Mouse (Mus musculus) lung, postnatal 36 days (tissue): ENCODE measurements at regions not wholly inside any gene's neighbourhood (a gene's known extent, or its start where the extent isn't known, plus 50 kb on each side); places are given as distances from the start of the nearest gene placed in this dataset.

Experiments
- DNase-seq: peaks from one replicate; pipeline ENCODE4 v3.0.0; 2022; ENCODE audit warnings: mixed read lengths

DNA sequence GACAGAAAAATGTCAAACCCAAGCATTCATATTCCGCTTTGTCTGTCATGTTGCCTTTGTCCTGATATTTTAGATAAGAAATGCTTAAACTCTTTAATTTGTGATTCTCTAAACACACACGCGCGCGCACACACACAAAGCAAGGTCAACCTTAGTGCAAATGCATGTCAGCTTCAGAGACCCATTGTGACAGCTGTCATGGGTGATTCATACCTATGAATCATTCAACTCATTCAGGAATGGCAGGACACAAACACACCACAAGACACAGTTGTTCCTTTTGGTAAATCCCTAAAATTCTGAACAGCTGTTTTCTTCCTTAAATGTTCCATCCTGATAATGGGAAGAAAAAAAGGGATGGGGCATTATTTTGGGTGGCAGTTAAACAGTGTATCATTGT is 144.1 kb upstream of the Dusp10 start:
- DNase-seq: no peak

DNA sequence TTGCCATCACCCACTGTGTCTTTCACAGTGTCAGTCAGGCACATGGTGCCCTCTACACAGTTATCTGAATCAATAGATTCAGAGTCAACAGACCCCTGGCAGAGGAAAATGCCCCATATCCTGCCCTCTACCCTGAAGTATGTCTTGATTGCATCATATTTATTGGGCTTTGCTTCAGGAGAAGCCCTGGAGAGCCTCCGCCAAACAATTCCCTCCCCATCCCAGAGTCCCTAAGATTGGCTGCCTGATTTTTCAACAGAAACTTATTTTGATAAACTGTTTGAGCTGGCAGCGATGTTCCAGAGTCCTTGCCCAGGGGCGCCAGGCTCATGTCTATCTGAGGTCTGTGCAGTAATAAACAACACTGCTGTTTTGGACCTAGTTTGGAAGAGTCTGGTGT is 117.2 kb upstream of the Dusp10 start:
- no peak for DNase-seq

DNA sequence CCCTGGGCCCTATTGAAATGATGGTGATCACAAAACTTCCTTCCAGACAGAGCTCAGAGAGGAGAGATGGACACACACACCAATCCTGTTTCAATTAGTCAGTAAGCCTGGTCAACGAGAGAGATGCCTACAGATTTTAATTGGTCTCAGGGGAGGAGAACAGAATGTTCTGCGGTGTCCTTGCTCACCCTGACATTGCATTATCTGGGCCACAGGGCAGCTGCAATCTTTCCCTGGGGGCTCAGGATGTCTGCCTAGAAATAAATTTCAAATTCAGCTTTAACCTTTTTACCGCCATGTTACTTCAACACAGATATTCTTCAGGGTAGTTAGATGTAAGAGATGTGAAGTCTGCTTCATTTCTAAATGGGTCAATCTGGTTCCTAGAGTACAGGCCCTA is 115.0 kb upstream of the Dusp10 start:
- DNase-seq: no peak

DNA sequence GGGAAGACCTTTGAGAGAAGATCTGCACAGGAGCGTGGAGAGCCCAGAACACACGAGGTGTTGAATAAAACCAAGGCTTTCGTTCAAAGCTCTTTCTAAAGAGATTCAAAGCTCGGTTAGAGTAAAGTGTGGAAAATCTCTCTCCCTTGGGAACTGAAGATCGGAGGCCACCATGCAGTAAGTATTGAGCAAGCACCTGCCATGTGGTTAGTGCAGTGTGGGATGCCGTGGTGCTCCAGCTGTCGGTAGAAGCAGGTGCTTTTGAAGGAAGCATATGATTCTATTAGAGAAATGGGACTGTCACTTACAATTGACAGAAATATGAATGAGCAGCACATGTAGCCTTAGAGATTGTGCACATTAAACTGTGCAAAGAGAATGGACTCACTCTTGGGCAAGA is 108.5 kb upstream of the Dusp10 start:
- no peak for DNase-seq

DNA sequence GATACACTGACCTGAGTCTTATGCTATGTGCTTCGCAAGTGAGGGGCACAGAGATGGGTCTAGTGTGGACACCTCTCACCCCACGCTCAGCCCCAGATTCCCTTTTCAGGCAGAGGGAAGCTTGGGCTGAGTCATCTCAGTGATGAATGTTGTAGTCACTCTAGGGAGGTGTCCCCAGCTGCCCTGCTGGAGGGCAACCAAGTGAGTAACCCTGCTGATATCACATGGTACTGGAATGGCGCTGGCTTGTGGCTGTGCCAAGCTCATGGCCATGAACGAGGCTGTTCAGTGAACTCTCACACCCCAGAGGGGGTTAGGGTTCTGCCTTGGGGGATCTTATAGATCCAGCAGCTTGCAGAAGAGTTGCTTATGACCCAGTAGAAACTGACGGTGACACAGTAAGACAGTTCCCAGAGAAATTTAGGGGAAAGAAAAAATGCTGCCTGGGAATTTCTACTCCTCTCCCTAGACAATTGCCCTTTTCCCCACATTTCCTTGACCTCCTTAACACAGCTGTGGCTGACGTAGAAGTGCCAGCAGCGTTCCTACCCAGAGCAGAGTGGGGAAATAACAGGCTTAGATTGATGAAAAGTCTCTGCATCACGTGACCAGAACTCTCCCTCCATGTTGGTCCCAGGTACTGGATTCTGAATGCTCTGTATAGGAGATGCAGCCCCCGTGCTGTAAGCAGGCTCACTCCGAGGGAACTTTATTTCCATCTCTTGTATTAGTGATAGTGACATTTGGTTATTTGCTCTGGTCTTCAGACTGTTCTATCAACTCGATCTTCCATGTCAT is 107.6 kb upstream of the Dusp10 start:
- DNase-seq: peak; percentile 37

DNA sequence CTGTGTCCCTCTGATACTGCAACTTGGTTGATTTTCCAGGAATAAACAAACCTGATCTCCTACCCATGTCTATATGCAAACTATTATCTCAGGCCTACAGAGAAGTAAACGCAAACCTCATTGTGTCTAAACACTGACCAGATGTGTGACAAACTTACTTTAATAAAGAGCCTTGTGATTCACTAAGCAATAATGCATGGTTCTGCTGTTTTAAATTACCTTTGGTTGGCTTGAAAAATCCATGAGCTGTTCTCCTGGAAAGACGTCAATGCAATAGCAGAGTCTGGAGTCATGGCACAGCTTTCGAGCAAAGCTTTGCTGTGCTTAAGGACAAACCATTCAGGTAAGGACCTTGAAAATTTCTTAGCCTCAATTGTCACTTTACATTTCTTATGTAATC is 95.4 kb upstream of the Dusp10 start:
- DNase-seq: no peak

DNA sequence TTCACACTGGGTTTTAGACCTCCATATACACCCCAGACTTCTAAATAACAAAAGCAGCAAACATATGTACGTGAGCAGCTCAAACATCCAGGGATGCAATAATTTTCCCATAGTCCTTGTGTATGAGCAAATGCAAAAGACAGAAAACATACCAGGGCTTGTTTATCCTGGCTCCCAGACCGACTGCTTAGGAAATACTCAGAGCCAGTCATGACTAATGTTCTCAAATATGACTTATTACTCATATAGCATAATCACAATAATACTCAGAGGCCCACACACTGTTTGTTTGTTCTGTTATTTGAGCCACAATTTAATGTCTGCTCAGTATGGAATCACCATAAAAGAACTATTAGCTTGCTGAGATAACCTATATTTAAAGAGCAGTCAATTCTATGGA is 91.8 kb upstream of the Dusp10 start:
- DNase-seq: no peak

DNA sequence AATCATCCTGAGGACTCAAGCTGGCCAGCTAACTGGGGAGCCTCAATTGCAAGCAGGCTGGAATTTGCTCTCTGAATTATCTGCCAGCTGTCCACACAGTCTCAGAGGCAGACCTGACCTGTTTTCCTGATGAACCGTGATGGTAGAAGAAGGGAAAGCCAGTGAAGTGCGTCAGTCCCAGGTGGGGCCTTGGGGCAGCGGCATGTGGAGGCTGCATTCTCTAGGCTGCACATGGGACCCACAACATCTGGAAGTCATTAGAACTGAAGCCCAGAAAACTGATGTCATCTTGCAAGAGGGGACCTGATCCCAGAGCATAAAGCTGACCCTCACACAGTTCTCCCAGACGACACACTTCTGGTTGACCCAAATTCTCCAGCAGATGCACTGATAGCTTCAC is 84.6 kb upstream of the Dusp10 start:
- no peak for DNase-seq

DNA sequence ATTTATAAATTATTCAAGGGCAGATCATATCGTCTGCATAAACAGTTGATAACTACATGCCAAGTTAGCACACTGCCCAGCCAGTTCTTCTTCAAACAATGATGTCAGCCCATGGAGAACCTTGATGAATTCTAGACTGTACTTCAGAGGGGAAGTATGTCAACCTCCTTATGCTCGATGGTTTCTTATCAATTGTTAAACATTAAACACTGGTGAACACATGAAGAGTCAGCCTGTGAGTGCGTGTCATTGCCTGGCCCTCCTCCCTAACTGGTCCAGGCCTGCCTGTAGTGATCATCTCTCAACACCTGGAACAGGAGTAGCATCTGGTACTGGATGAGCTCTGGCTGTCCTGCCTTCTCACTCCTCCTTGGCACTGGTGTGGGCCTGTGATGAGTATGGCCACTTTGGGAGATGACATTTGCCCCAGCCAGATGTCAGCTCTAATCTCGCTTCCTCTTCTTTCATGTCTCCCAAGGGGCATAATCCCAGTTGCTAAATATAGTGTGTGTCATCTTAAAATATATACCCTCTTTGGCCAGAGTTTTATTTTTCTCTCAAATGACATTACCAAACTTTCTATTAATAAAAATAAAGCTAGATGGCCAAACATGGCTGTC is 82.6 kb upstream of the Dusp10 start:
- DNase-seq: peak; percentile 9

DNA sequence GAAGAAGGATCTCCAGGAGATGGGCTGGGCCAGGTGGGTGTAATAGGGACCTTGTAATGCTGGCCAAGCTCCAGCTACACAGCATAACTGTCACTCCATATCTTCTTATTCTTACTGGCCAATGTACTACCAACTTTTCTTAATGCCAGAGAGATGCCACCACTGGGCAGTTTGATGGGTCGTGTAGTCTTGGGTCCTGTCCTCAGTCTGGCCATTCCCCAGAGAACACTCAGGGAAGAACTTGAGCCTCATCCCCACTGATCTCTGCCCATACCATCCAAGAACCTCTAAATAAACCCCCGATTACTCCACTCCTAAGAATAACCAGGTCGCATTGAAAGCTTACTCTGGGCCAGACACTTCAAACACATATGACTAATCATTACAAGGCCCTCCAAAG is 82.0 kb upstream of the Dusp10 start:
- DNase-seq: no peak

DNA sequence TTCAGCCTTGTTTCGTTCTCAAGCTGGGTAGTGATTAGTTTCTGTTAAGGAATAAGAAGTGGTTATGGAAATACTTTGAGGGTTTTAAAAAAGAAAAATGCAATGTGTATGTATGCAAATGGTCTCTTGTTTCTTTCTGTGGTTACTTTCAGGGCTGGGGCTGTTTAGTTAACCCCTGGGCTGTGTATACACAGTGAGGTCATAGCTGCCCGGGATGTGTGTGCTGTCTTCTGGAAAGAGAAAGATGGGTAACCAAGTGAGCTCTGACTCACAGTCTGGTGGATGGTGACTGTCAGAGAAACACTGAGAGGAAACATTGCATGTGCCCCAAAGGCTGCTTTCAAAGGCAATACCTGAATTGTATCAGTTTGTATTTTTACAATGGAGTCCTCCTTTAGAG is 79.3 kb upstream of the Dusp10 start:
- no peak for DNase-seq

DNA sequence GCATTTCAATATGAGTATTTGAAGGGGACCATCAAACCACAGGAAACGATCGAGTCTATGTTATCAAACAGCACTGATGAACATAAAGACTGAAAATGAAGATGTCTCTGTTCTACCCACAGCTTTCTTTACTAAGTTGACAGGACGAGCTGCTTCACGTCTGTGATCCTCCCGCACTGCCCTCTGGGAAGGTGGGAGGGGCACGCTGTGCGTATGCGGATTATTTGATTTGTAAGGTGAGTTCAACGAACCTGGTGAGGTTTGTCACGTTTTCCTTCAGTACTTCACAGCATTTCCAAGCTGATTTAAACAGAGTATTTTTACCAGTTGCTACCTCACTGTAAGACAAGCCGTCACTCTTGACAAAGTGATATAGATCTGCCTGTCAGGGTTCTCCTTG is 75.9 kb upstream of the Dusp10 start:
- no peak for DNase-seq

DNA sequence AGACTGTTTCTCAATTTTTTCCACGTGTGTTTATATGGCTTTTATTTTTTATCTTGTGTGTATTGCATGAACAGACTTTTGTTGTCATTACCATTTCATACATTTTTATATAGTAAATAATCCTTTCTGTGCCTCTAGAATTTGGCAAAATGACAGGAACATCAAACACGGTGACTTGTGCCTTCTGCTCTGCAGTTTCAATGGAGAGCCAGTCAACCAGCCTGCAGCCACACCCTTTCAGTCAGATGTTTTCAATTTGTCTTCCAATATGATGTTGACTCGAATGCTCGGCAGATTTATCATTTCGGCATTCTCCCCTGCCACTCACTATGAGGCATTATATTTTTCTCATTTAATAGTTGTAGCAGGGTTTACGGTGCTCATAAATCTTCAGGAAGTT is 74.7 kb upstream of the Dusp10 start:
- DNase-seq: no peak

DNA sequence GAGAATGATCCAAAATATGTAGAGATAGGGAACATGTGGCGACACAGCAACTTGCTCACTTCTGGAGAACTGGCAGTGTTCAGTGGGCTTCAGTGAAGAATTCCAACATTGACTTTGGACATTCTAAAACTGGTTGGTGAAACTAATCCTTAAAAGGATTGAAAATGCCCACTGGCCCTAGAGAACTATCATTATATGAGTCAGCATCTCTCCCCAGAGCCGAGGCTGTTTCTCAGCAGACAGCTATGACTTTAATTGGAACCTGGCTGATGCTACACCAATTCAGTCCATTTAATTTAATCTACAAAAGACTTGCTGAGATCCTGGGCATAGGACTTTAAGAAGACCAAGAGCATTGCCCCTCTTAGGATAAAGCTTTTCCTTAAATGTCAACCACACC is 72.4 kb upstream of the Dusp10 start:
- no peak for DNase-seq

DNA sequence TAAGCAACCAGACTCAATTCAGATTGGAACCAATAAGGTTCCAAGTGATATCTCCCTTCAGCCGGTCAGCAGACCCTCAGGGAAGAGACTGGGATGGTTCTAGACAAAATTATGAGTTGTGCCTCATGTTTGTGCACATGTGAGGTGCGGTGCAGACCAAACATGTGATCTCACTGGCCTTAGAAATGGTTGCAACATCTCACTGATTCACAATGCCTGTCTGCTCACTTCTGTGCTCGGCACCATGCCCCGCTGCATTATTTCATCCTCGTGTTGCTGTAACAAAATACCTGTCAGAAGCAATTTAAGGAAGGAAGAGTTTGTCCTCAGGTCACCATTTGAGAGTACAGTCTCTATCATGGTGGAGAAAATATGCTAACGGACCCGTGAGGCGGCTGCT is 66.9 kb upstream of the Dusp10 start:
- DNase-seq: no peak

DNA sequence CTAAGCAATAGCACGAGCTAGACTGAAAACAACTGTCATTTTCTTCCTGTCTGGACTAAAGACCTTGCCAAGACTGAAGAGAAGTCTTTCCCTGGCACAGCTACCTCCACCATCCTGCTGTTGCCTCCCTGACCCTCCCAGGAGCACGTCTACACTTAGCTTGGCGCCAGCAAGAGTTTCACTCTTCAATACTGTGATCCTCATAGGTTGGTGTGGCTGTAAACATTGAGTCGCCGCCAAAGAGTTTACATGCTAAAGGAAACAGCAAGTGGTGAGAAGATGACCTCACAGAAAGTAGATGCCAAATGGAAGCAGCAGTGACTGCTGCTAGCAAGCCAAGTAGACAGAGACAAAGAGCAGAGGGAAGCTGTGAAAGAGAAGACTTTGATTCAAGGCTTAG is 66.0 kb upstream of the Dusp10 start:
- peak; percentile 63 for DNase-seq

DNA sequence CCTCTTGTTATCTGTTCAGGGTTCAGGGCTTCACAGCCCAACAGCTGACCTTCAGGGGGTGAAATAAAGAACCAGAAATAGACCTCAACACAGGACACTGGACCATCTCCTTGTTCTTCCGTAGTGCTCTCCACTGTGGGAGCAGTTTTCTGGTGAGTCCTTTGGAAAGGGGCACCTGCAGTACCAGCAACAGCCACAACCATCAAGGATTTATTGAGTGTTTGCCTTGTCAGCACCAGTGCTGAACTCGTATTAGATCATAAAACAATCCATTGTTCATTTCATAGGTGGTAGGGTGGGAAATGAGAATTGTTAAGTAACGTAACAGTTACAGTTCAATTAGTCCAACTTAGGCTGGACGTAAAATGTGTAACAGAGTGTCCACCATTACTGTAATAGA is 63.9 kb upstream of the Dusp10 start:
- no peak for DNase-seq

DNA sequence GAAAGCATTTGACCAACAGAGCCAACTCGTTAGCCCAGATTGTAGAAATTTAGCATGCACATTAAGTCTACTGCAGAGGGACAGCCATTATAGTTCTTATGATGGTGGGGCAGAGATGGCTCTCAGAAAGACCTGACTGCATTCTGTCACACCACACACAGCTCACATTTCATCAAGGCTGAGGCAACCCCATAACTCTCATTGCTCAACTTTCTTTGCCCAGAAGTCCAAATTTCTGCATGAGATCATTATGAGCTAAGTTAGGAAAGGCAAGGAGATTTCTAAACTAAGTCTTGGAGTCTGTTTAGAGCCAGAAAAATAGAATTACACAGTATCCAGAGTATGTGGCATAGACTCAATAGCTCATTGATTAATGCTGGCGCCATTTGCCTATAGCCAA is 59.0 kb upstream of the Dusp10 start:
- peak; percentile 6 for DNase-seq

DNA sequence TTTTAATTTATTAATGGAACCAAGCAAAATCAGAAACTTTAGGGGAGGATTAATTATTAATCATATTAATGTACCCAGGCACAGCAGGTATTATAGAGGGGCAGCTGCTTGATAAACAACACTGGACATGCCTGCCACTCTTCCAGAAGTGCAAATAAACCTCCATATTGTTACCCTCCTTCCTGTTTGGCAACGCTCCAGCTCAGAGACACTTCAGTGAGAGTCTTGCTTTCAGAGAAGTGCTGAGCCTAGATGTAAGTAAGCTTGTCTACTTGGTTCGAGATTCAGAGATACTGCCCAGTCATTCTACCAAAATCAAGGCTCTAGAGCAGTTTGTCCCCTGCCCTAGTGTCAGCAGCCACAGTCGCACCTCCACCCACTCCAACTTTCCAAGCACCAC is 56.7 kb upstream of the Dusp10 start:
- peak; percentile 17 for DNase-seq

DNA sequence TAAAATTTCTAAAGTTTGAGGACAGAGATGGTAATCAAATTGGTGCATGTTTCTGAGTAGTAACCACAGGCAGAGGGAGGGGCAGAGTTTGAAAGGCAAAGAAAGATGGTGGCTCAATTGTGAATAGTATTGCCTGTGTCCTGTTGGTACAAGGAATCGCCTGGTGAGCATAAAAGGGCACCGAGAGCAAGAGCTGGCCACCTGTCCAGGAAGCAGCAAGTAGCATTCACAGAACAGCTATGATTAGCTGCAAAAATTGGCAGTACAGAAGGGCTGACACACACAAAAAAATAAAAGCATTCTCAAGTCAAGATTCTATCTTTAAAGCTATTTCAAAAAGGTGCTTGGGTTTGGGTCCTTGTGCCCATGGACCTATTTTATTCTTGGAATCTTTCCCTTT is 51.7 kb upstream of the Dusp10 start:
- DNase-seq: no peak

DNA sequence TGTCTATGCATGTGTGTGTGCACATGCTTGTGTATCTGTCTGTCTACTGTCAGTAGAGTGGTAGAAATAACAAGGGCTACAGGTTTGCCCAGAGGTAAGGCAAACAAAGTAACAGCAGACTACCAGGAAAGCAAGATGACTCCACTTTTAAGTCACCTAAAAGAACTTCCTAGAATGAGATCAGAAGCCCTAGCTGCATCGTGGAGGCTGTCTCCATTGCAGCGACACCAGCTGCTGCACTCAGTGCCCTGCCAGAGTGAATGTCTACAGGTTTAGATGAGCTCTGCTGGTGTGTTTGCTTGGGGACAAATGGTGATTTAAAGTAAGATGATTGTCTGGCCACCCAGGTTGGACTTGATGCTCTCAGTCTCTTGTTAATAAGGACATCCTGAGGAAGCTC is 50.6 kb upstream of the Dusp10 start:
- no peak for DNase-seq

DNA sequence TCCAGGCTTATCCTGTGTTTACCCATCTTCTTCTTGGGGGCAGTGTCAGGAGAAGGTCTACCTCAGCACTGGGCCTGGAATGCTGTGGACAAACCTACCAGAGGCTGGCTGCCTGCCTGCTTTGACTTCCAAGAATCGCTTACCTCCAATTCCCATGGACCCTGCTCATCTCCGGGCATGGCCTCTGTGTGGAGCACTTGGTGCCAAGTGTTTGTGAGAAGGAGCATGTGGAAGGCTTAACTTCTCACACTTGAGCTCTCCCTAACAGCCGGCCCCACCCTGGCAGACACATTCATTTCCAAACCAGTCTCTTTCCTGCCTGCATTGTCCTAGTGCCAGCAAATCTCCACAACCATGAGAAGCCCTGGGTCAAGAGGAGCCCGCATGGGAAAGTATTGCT is 49.8 kb upstream of the Dusp10 start:
- no peak for DNase-seq
